Mouse (Mus musculus) G1E (cell line): ENCODE data around the gene Rfxank. TPM values are rescaled to one million over a fixed set of nuclear protein-coding genes. Genes with fewer than 3 reads are reported as not detected.
A peak's percentile ranks its signal among the peaks of the same experiment; 100 is the strongest.

ENCODE experiments used
- ATAC-seq: 2 replicates; pipeline ENCODE4 v1.8.0; 2016; ENCODE audit warnings: mild to moderate bottlenecking; ENCODE audit not compliant: insufficient number of reproducible peaks, poor library complexity, low FRiP score, severe bottlenecking; ENCODE audit errors: extremely low read depth
- DNase-seq: peaks from one replicate; pipeline ENCODE4 v3.0.0; 2012; ENCODE audit warnings: low spot score
- H3K27me3 ChIP-seq: 2 replicates; pipeline ENCODE4 v1.6.1; 2012; ENCODE audit warnings: mild to moderate bottlenecking, low read length, inconsistent platforms; ENCODE audit not compliant: insufficient read depth
- H3K36me3 ChIP-seq: replicated peaks from 2 replicates; pipeline ENCODE3; 2012; ENCODE audit warnings: mild to moderate bottlenecking, inconsistent platforms
- H3K4me1 ChIP-seq: 2 replicates; pipeline ENCODE4 v1.6.1; 2012; ENCODE audit warnings: low read depth, low read length, inconsistent platforms, mixed read lengths; ENCODE audit not compliant: insufficient read depth
- H3K4me3 ChIP-seq: 2 replicates; pipeline ENCODE4 v1.5.1; 2012; ENCODE audit warnings: low read depth, mild to moderate bottlenecking, inconsistent platforms, low read length, moderate library complexity, mixed read lengths
- H3K9me3 ChIP-seq: replicated peaks from 2 replicates; pipeline ENCODE4 v1.6.1; 2012; ENCODE audit warnings: inconsistent platforms
- CTCF ChIP-seq: IDR thresholded peaks from 2 replicates; pipeline ENCODE4 v1.5.1; 2012; ENCODE audit warnings: low read depth, low read length, inconsistent platforms, mixed read lengths
- GATA1 ChIP-seq: IDR thresholded peaks from 2 replicates; pipeline ENCODE4 v1.6.1; 2012; ENCODE audit warnings: borderline replicate concordance, low read length, inconsistent platforms, mixed read lengths
- GATA2 ChIP-seq: IDR thresholded peaks from 2 replicates; pipeline ENCODE4 v1.6.1; 2012; ENCODE audit warnings: low read depth, low read length, inconsistent platforms, borderline replicate concordance
- POLR2AphosphoS5 ChIP-seq: IDR thresholded peaks from 2 replicates; pipeline ENCODE4 v1.6.1; 2012; ENCODE audit warnings: low read depth, low read length, inconsistent platforms; ENCODE audit not compliant: insufficient replicate concordance
- TAL1 ChIP-seq: conservative IDR thresholded peaks from 2 replicates; pipeline ENCODE4 v1.6.1; 2012; ENCODE audit warnings: low read depth, low read length, inconsistent platforms, mixed read lengths
- polyA plus RNA-seq: library from polyadenylated mRNA; stranded (reverse); fragments of >175 nt; gene quantifications from 2 replicates; pipeline ENCODE4 v1.2.3, GENCODE M21; 2012
- total RNA-seq, 2 experiments: library from RNA; stranded (forward) in 1 of 2; stranded (reverse) in 1 of 2; fragments of 200-1000 nt in 1 of 2; fragments of >200 nt in 1 of 2; fragmentation: Nextera tagmentation in 1 of 2; gene quantifications; 2 replicates each; pipeline ENCODE4 v1.2.3; 2014 to 2017

The Rfxank gene
- 11.9 and 12.6 TPM in 2 replicates for total RNA-seq (2014; fragmentation: Nextera tagmentation)
- 7.2 and 13.2 TPM in 2 replicates for total RNA-seq (2017)
- 4.9 and 6.0 TPM in 2 replicates for polyA plus RNA-seq

- Histone ChIP-seq H3K4me3 (peak within 1 kb of the TSS; percentile 82), H3K9me3 (no peaks in the 10 kb centered on the region), H3K27me3 (no peaks in the 10 kb centered on the region), H3K4me1 (peaks cover 44% of the 10 kb centered on the region), H3K36me3 (peaks cover 62% of the 10 kb centered on the region)
- ATAC-seq (peak; percentile 93), DNase-seq (peak; percentile 95)
- TF ChIP-seq CTCF (no peak), GATA2 (no peak), GATA1 (no peak), POLR2AphosphoS5 (no peak), TAL1 (no peak)
These were observed at the start of gene Rfxank, which contains the start of the genes Borcs8 and Mef2b for GRCm38 (mm10) chr8:70139026-70139857. TSS of gene Rfxank (minus strand) at chr8:70139154. TSS of gene Borcs8 (plus strand) at chr8:70139499. TSS of gene Mef2b (plus strand) at chr8:70139711.

- ATAC-seq, result no peak
- Histone ChIP-seq H3K9me3 (no peaks in the 10 kb centered on the region), H3K4me1 (peaks cover 4% of the 10 kb centered on the region; the same call in 1 of the 2 replicates), H3K36me3 (peaks cover 95% of the 10 kb centered on the region), H3K4me3 (no peak overlapping the region), H3K27me3 (no peaks in the 10 kb centered on the region)
- DNase-seq, result no peak
- TF ChIP-seq GATA2 (no peak), TAL1 (no peak), GATA1 (no peak), POLR2AphosphoS5 (no peak), CTCF (no peak)
These were observed 49.8 kb upstream of the Rfxank start for GRCm38 (mm10) chr8:70188707-70189106.

- peaks cover 88% of the 10 kb centered on the region for H3K36me3 ChIP-seq
These were observed 44.2 kb upstream of the Rfxank start for GRCm38 (mm10) chr8:70183194-70183593.

GRCm38 (mm10) chr8:70181903-70182252 is 42.9 kb upstream of the Rfxank start:
- peaks cover 87% of the 10 kb centered on the region for H3K36me3 ChIP-seq
- peaks cover 32% of the 10 kb centered on the region for H3K4me1 ChIP-seq
- no peak for DNase-seq
- H3K4me3 ChIP-seq, result no peak overlapping the region; the same call in 1 of the 2 replicates
- TF ChIP-seq GATA2 (no peak), POLR2AphosphoS5 (no peak), CTCF (no peak), GATA1 (no peak), TAL1 (no peak)
- no peaks in the 10 kb centered on the region for H3K27me3 ChIP-seq
- H3K9me3 ChIP-seq, result no peaks in the 10 kb centered on the region
- no peak for ATAC-seq

More at GRCm38 (mm10) chr8:70183194-70183593, 44.2 kb upstream of the Rfxank start:
- ATAC-seq (no peak), DNase-seq (no peak)
- Histone ChIP-seq H3K4me1 (peaks cover 31% of the 10 kb centered on the region), H3K9me3 (no peaks in the 10 kb centered on the region), H3K27me3 (no peaks in the 10 kb centered on the region), H3K4me3 (no peak overlapping the region)
- TF ChIP-seq GATA2 (no peak), POLR2AphosphoS5 (no peak), TAL1 (no peak), CTCF (no peak), GATA1 (no peak)

GRCm38 (mm10) chr8:70181212-70181902 is 42.4 kb upstream of the Rfxank start:
- peaks cover 33% of the 10 kb centered on the region for H3K4me1 ChIP-seq
- H3K4me3 ChIP-seq, result peak overlapping the region; percentile 45; the same call in 1 of the 2 replicates
- ATAC-seq (no peak), DNase-seq (no peak)
- H3K9me3 ChIP-seq, result no peaks in the 10 kb centered on the region
- no peaks in the 10 kb centered on the region for H3K27me3 ChIP-seq
- H3K36me3 ChIP-seq, result peaks cover 87% of the 10 kb centered on the region
- TF ChIP-seq GATA1 (no peak), GATA2 (no peak), TAL1 (no peak), CTCF (no peak), POLR2AphosphoS5 (no peak)

- H3K27me3 ChIP-seq, result no peaks in the 10 kb centered on the region
- DNase-seq (no peak), ATAC-seq (no peak)
- no peaks in the 10 kb centered on the region for H3K9me3 ChIP-seq
- no peak for TF ChIP-seq GATA2
- peaks cover 38% of the 10 kb centered on the region for H3K4me1 ChIP-seq
- H3K4me3 ChIP-seq, result no peak overlapping the region
- H3K36me3 ChIP-seq, result peaks cover 87% of the 10 kb centered on the region
These were observed 40.1 kb upstream of the Rfxank start for GRCm38 (mm10) chr8:70179082-70179481.
